Mouse (Mus musculus): ENCODE measurements at regions not wholly inside any gene's neighbourhood (a gene's known extent, or its start where the extent isn't known, plus 50 kb on each side); places are given as distances from the start of the nearest gene placed in this dataset.

GRCm38 (mm10) chr3:61441445-61441844 lies 75.7 kb upstream of the B430305J03Rik start:
- H3K9me3 ChIP-seq (ENCODE audit: control insufficient read depth, low read length) = no peaks in the 10 kb centered on the region
- H3K4me3 ChIP-seq (ENCODE audit: low read length) = no peak overlapping the region
- no peaks in the 10 kb centered on the region for H3K36me3 ChIP-seq (ENCODE audit: control insufficient read depth, insufficient read depth, low read length)
- H3K27ac ChIP-seq (ENCODE audit: low read depth, low read length) = no peak overlapping the region
- WGBS = 83% methylated on average over 4 of the region's 4 CpGs
- H3K27me3 ChIP-seq (ENCODE audit: control insufficient read depth, insufficient read depth, low read length) = no peaks in the 10 kb centered on the region
- no peak overlapping the region for H3K9ac ChIP-seq (ENCODE audit: low read depth, low read length)
- H3K4me1 ChIP-seq (ENCODE audit: control insufficient read depth, insufficient read depth, low read length) = no peaks in the 10 kb centered on the region
- no peak overlapping the region for H3K4me2 ChIP-seq (replicated peaks; ENCODE audit: low read depth, low read length)
- no peak for ATAC-seq (ENCODE audit: low FRiP score, low TSS enrichment)

- no peaks in the 10 kb centered on the region for H3K36me3 ChIP-seq (ENCODE audit: control insufficient read depth, insufficient read depth, low read length)
- no peaks in the 10 kb centered on the region for H3K4me1 ChIP-seq (ENCODE audit: control insufficient read depth, insufficient read depth, low read length)
- H3K9ac ChIP-seq (ENCODE audit: low read depth, low read length) = no peak overlapping the region
- WGBS = 81% methylated on average over 1 of the region's 1 CpGs
- H3K27ac ChIP-seq (ENCODE audit: low read depth, low read length) = no peak overlapping the region
- H3K4me3 ChIP-seq (ENCODE audit: low read length) = no peak overlapping the region
- no peaks in the 10 kb centered on the region for H3K27me3 ChIP-seq (ENCODE audit: control insufficient read depth, insufficient read depth, low read length)
- ATAC-seq (ENCODE audit: low FRiP score, low TSS enrichment) = no peak
- no peak overlapping the region for H3K4me2 ChIP-seq (replicated peaks; ENCODE audit: low read depth, low read length)
- no peaks in the 10 kb centered on the region for H3K9me3 ChIP-seq (ENCODE audit: control insufficient read depth, low read length)
Observed at GRCm38 (mm10) chr3:61428713-61429112, 63.0 kb upstream of the B430305J03Rik start.

GRCm38 (mm10) chr3:61423945-61424344 lies 58.2 kb upstream of the B430305J03Rik start:
- no peak overlapping the region for H3K9ac ChIP-seq (ENCODE audit: low read depth, low read length)
- no peaks in the 10 kb centered on the region for H3K4me1 ChIP-seq (ENCODE audit: control insufficient read depth, insufficient read depth, low read length)
- H3K27ac ChIP-seq (ENCODE audit: low read depth, low read length) = no peak overlapping the region
- no peak overlapping the region for H3K4me2 ChIP-seq (replicated peaks; ENCODE audit: low read depth, low read length)
- no peak for ATAC-seq (ENCODE audit: low FRiP score, low TSS enrichment)
- no peaks in the 10 kb centered on the region for H3K9me3 ChIP-seq (ENCODE audit: control insufficient read depth, low read length)
- no peaks in the 10 kb centered on the region for H3K36me3 ChIP-seq (ENCODE audit: control insufficient read depth, insufficient read depth, low read length)
- no peaks in the 10 kb centered on the region for H3K27me3 ChIP-seq (ENCODE audit: control insufficient read depth, insufficient read depth, low read length)
- H3K4me3 ChIP-seq (ENCODE audit: low read length) = no peak overlapping the region
- 49% methylated on average over 5 of the region's 5 CpGs for WGBS

- no peak overlapping the region for H3K27ac ChIP-seq (ENCODE audit: low read depth, low read length)
- no peaks in the 10 kb centered on the region for H3K36me3 ChIP-seq (ENCODE audit: control insufficient read depth, insufficient read depth, low read length)
- no peaks in the 10 kb centered on the region for H3K9me3 ChIP-seq (ENCODE audit: control insufficient read depth, low read length)
- ATAC-seq (ENCODE audit: low FRiP score, low TSS enrichment) = no peak
- no peaks in the 10 kb centered on the region for H3K27me3 ChIP-seq (ENCODE audit: control insufficient read depth, insufficient read depth, low read length)
- H3K4me3 ChIP-seq (ENCODE audit: low read length) = no peak overlapping the region
- WGBS = 84% methylated on average over 3 of the region's 3 CpGs
- no peak overlapping the region for H3K4me2 ChIP-seq (replicated peaks; ENCODE audit: low read depth, low read length)
- no peaks in the 10 kb centered on the region for H3K4me1 ChIP-seq (ENCODE audit: control insufficient read depth, insufficient read depth, low read length)
- no peak overlapping the region for H3K9ac ChIP-seq (ENCODE audit: low read depth, low read length)
Observed at GRCm38 (mm10) chr3:61419706-61420105, 54.0 kb upstream of the B430305J03Rik start.

GRCm38 (mm10) chr3:61418096-61418495 lies 52.3 kb upstream of the B430305J03Rik start:
- H3K4me2 ChIP-seq (replicated peaks; ENCODE audit: low read depth, low read length) = no peak overlapping the region
- no peaks in the 10 kb centered on the region for H3K9me3 ChIP-seq (ENCODE audit: control insufficient read depth, low read length)
- H3K9ac ChIP-seq (ENCODE audit: low read depth, low read length) = no peak overlapping the region
- 75% methylated on average over 3 of the region's 3 CpGs for WGBS
- H3K4me3 ChIP-seq (ENCODE audit: low read length) = no peak overlapping the region
- H3K4me1 ChIP-seq (ENCODE audit: control insufficient read depth, insufficient read depth, low read length) = no peaks in the 10 kb centered on the region
- H3K36me3 ChIP-seq (ENCODE audit: control insufficient read depth, insufficient read depth, low read length) = no peaks in the 10 kb centered on the region
- no peak overlapping the region for H3K27ac ChIP-seq (ENCODE audit: low read depth, low read length)
- ATAC-seq (ENCODE audit: low FRiP score, low TSS enrichment) = no peak
- H3K27me3 ChIP-seq (ENCODE audit: control insufficient read depth, insufficient read depth, low read length) = no peaks in the 10 kb centered on the region
